Mouse (Mus musculus): ENCODE results near the gene Map3k9. TPM values are rescaled to one million over a fixed set of nuclear protein-coding genes. Genes with fewer than 3 reads are reported as not detected.

Gene Map3k9
- polyA plus RNA-seq, 1 experiment from 2014 or later = 3.6 TPM

DNA sequence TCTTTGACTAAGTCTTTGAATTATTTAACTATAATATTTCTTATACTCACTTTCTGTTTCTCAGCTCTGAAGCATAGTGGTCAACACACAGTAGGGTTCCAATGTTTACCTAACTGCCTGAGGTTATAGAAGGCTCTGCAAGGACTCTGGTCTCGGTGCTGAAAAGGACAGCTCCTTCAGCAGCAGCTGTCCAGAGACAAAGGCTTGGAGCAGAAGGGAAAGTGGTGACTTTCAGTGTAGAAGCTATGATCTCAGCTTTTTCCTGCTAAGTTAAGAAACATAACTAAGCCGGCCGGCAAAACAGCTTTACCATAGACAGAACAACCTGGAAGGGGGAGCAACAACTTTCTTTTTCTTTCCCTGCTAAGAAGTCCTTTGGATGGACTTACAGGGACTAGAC is 4.8 kb downstream of the Map3k9 start:
- 60% methylated on average over 3 of the region's 3 CpGs for WGBS
- H3K9me3 ChIP-seq (replicated peaks; ENCODE audit: control insufficient read depth, low read length) = no peaks in the 10 kb centered on the region
- no peak overlapping the region for H3K4me2 ChIP-seq (ENCODE audit: low read length)
- H3K27me3 ChIP-seq (replicated peaks; ENCODE audit: control insufficient read depth, insufficient read depth, low read length) = no peaks in the 10 kb centered on the region
- peaks cover 11% of the 10 kb centered on the region for H3K4me1 ChIP-seq (ENCODE audit: control insufficient read depth, insufficient read depth, low read length)
- H3K9ac ChIP-seq (ENCODE audit: low read length) = no peak overlapping the region
- H3K36me3 ChIP-seq (ENCODE audit: control insufficient read depth, insufficient read depth, low read length) = peaks cover 13% of the 10 kb centered on the region
- no peak overlapping the region for H3K4me3 ChIP-seq (ENCODE audit: low read depth, low read length)
- ATAC-seq (no peak), DNase-seq (ENCODE audit: low spot score) (no peak)
- no peak overlapping the region for H3K27ac ChIP-seq (ENCODE audit: low read depth, low read length)

DNA sequence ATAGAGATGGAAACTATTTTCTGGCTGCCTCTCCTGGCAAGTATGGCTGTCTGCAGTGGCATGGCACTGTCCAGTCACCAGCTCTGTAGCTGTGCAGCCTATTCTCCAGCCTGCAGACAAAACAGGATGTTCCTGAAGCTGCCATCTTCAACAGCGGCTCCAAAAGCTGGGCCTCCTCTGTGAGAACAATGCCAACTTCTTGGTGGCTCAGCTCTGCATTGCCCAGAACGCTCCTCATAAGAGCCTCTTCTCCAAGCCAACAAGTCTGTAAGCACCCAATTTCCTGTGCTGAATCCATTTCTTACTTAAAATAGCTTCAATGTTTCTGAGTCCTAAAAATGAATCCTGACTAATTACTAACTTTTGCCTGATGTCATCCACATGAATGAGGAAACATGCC is 5.3 kb downstream of the Map3k9 start:
- 93% methylated on average over 2 of the region's 2 CpGs for WGBS

GRCm38 (mm10) chr12:81774186-81774585 is 6.8 kb downstream of the Map3k9 start:
- H3K9ac ChIP-seq (ENCODE audit: low read length) = no peak overlapping the region
- H3K27me3 ChIP-seq (replicated peaks; ENCODE audit: control insufficient read depth, insufficient read depth, low read length) = no peaks in the 10 kb centered on the region
- no peak for DNase-seq (ENCODE audit: low spot score)
- ATAC-seq = no peak
- H3K4me3 ChIP-seq (ENCODE audit: low read depth, low read length) = no peak overlapping the region
- peaks cover 13% of the 10 kb centered on the region for H3K36me3 ChIP-seq (ENCODE audit: control insufficient read depth, insufficient read depth, low read length)
- WGBS = 92% methylated on average over 4 of the region's 4 CpGs
- H3K9me3 ChIP-seq (replicated peaks; ENCODE audit: control insufficient read depth, low read length) = no peaks in the 10 kb centered on the region
- no peak overlapping the region for H3K4me2 ChIP-seq (ENCODE audit: low read length)
- H3K27ac ChIP-seq (ENCODE audit: low read depth, low read length) = no peak overlapping the region
- peaks cover 11% of the 10 kb centered on the region for H3K4me1 ChIP-seq (ENCODE audit: control insufficient read depth, insufficient read depth, low read length)

More for the DNA sequence above, 5.3 kb downstream of the Map3k9 start:
- Histone ChIP-seq H3K4me3 (ENCODE audit: low read depth, low read length) (no peak overlapping the region), H3K9me3 (replicated peaks; ENCODE audit: control insufficient read depth, low read length) (no peaks in the 10 kb centered on the region), H3K27ac (ENCODE audit: low read depth, low read length) (no peak overlapping the region), H3K9ac (ENCODE audit: low read length) (no peak overlapping the region), H3K27me3 (replicated peaks; ENCODE audit: control insufficient read depth, insufficient read depth, low read length) (no peaks in the 10 kb centered on the region), H3K36me3 (ENCODE audit: control insufficient read depth, insufficient read depth, low read length) (peaks cover 13% of the 10 kb centered on the region), H3K4me2 (ENCODE audit: low read length) (no peak overlapping the region), H3K4me1 (ENCODE audit: control insufficient read depth, insufficient read depth, low read length) (peaks cover 11% of the 10 kb centered on the region)
- DNase-seq (ENCODE audit: low spot score) = no peak
- no peak for ATAC-seq

- H3K9me3 ChIP-seq (replicated peaks; ENCODE audit: control insufficient read depth, low read length) = no peaks in the 10 kb centered on the region
- H3K4me3 ChIP-seq (ENCODE audit: low read depth, low read length) = no peak overlapping the region
- H3K36me3 ChIP-seq (ENCODE audit: control insufficient read depth, insufficient read depth, low read length) = peaks cover 23% of the 10 kb centered on the region
- no peak overlapping the region for H3K9ac ChIP-seq (ENCODE audit: low read length)
- 91% methylated on average over 4 of the region's 4 CpGs for WGBS
- H3K27ac ChIP-seq (ENCODE audit: low read depth, low read length) = no peak overlapping the region
- no peak overlapping the region for H3K4me2 ChIP-seq (ENCODE audit: low read length)
- ATAC-seq (no peak), DNase-seq (ENCODE audit: low spot score) (no peak)
- H3K4me1 ChIP-seq (ENCODE audit: control insufficient read depth, insufficient read depth, low read length) = no peaks in the 10 kb centered on the region
- no peaks in the 10 kb centered on the region for H3K27me3 ChIP-seq (replicated peaks; ENCODE audit: control insufficient read depth, insufficient read depth, low read length)
Measured at GRCm38 (mm10) chr12:81769458-81769857, 11.5 kb downstream of the Map3k9 start.

DNA sequence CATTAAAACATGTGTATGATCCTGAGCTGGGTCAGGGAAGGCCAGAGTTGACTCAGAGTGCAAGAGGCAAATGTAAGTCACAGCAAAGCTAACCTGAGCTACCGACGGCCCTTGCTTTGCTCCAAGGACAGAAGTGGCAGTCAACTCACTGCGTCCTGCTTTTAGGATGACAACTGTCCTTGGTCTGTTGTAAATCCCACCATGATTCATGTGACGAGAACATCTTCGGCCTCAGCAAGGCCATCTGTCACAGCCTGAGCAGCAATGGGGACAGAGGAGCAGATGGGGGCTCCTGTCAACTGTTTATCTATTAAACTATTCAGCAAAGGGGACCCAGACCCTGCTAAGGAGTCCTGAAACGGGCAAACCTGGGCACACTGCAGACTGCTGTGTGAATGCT is 15.6 kb downstream of the Map3k9 start:
- Histone ChIP-seq H3K36me3 (ENCODE audit: control insufficient read depth, insufficient read depth, low read length) (peaks cover 14% of the 10 kb centered on the region; the same call in 1 of the 2 replicates), H3K4me2 (ENCODE audit: low read length) (no peak overlapping the region), H3K4me3 (ENCODE audit: low read depth, low read length) (no peak overlapping the region), H3K9ac (ENCODE audit: low read length) (no peak overlapping the region), H3K27me3 (replicated peaks; ENCODE audit: control insufficient read depth, insufficient read depth, low read length) (no peaks in the 10 kb centered on the region), H3K4me1 (ENCODE audit: control insufficient read depth, insufficient read depth, low read length) (no peaks in the 10 kb centered on the region), H3K27ac (ENCODE audit: low read depth, low read length) (no peak overlapping the region), H3K9me3 (replicated peaks; ENCODE audit: control insufficient read depth, low read length) (no peaks in the 10 kb centered on the region)
- DNase-seq (ENCODE audit: low spot score) (no peak), ATAC-seq (no peak)
- WGBS = 92% methylated on average over 6 of the region's 6 CpGs

DNA sequence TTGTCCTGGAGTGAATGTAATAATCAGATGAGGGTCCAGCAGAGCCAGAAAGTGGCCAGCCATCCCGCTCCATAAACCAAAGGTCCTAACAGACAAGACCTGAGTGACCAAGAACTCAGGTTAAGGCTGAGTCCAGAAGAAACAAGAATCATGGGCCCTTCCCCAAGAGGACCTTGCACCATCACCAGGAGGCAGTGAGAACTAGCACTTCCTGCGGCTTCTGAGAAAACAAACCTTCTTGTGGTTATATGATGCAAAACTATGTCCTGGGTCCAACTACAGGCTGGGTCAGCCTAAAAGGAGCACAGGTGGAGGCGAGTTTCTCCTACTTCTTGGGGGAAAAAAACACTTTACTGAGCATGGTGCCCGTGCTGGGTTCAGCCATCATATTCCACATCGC is 16.6 kb downstream of the Map3k9 start:
- no peak overlapping the region for H3K4me2 ChIP-seq (ENCODE audit: low read length)
- no peaks in the 10 kb centered on the region for H3K27me3 ChIP-seq (replicated peaks; ENCODE audit: control insufficient read depth, insufficient read depth, low read length)
- DNase-seq (ENCODE audit: low spot score) (no peak), ATAC-seq (no peak)
- no peaks in the 10 kb centered on the region for H3K9me3 ChIP-seq (replicated peaks; ENCODE audit: control insufficient read depth, low read length)
- no peak overlapping the region for H3K9ac ChIP-seq (ENCODE audit: low read length)
- H3K36me3 ChIP-seq (ENCODE audit: control insufficient read depth, insufficient read depth, low read length) = peaks cover 14% of the 10 kb centered on the region; the same call in 1 of the 2 replicates
- no peak overlapping the region for H3K4me3 ChIP-seq (ENCODE audit: low read depth, low read length)
- no peaks in the 10 kb centered on the region for H3K4me1 ChIP-seq (ENCODE audit: control insufficient read depth, insufficient read depth, low read length)
- no peak overlapping the region for H3K27ac ChIP-seq (ENCODE audit: low read depth, low read length)
- WGBS = 96% methylated on average over 5 of the region's 5 CpGs

DNA sequence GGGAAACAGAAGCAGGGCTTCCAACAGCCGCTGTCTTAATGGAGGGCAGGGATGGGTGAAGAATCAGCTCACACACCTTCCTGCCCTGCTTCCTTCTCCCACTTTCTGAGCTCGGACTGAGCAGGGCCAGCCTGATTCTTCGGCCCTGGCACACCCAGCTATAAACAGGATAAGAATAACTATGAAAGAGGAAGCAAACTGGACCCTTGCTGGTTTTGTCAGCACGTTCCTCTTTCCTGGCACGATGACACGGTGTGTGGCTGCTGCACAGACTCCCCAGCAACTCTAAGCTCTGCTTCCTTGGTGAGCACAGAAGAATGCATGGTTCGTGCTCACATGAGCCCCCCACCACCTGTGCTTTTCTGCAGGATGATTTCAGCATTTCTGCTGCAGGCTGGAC is 26.3 kb downstream of the Map3k9 start:
- ATAC-seq = no peak
- Histone ChIP-seq H3K9ac (ENCODE audit: low read length) (no peak overlapping the region), H3K27me3 (replicated peaks; ENCODE audit: control insufficient read depth, insufficient read depth, low read length) (no peaks in the 10 kb centered on the region), H3K4me1 (ENCODE audit: control insufficient read depth, insufficient read depth, low read length) (no peaks in the 10 kb centered on the region), H3K36me3 (ENCODE audit: control insufficient read depth, insufficient read depth, low read length) (no peaks in the 10 kb centered on the region), H3K4me2 (ENCODE audit: low read length) (no peak overlapping the region), H3K4me3 (ENCODE audit: low read depth, low read length) (no peak overlapping the region), H3K9me3 (replicated peaks; ENCODE audit: control insufficient read depth, low read length) (no peaks in the 10 kb centered on the region), H3K27ac (ENCODE audit: low read depth, low read length) (no peak overlapping the region)
- 73% methylated on average over 7 of the region's 7 CpGs for WGBS
- DNase-seq (ENCODE audit: low spot score) = no peak

DNA sequence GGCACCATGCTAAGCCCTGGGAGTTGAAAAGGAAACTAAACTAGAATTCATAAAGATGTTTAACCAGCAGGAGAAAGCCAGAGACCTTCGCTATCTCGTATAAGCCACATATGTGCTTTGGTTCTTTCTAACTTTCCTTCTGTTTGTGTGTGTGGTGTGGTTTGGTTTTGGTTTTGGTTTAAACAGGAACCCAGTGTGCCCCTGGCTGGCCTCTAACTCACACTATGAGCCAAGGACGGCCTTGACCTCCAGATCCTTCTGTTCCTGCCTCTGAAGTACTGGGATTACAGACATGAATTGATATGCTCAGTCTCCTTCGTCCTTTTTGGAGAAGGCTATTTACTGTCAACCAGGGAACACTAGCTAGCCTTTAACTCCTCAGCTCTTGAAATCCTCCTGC is 29.9 kb downstream of the Map3k9 start:
- ATAC-seq = no peak
- H3K4me3 ChIP-seq (ENCODE audit: low read depth, low read length) = no peak overlapping the region
- no peaks in the 10 kb centered on the region for H3K36me3 ChIP-seq (ENCODE audit: control insufficient read depth, insufficient read depth, low read length)
- no peak overlapping the region for H3K27ac ChIP-seq (ENCODE audit: low read depth, low read length)
- no peak overlapping the region for H3K4me2 ChIP-seq (ENCODE audit: low read length)
- no peaks in the 10 kb centered on the region for H3K9me3 ChIP-seq (replicated peaks; ENCODE audit: control insufficient read depth, low read length)
- no peak for DNase-seq (ENCODE audit: low spot score)
- no peaks in the 10 kb centered on the region for H3K27me3 ChIP-seq (replicated peaks; ENCODE audit: control insufficient read depth, insufficient read depth, low read length)
- 78% methylated on average over 4 of the region's 4 CpGs for WGBS
- H3K4me1 ChIP-seq (ENCODE audit: control insufficient read depth, insufficient read depth, low read length) = no peaks in the 10 kb centered on the region
- no peak overlapping the region for H3K9ac ChIP-seq (ENCODE audit: low read length)

GRCm38 (mm10) chr12:81748918-81749317 is 32.1 kb downstream of the Map3k9 start:
- DNase-seq (ENCODE audit: low spot score) (peak; percentile 17), ATAC-seq (no peak)
- Histone ChIP-seq H3K9me3 (replicated peaks; ENCODE audit: control insufficient read depth, low read length) (no peaks in the 10 kb centered on the region), H3K27me3 (replicated peaks; ENCODE audit: control insufficient read depth, insufficient read depth, low read length) (no peaks in the 10 kb centered on the region), H3K4me3 (ENCODE audit: low read depth, low read length) (no peak overlapping the region), H3K9ac (ENCODE audit: low read length) (no peak overlapping the region), H3K36me3 (ENCODE audit: control insufficient read depth, insufficient read depth, low read length) (no peaks in the 10 kb centered on the region), H3K4me1 (ENCODE audit: control insufficient read depth, insufficient read depth, low read length) (no peaks in the 10 kb centered on the region), H3K4me2 (ENCODE audit: low read length) (no peak overlapping the region), H3K27ac (ENCODE audit: low read depth, low read length) (no peak overlapping the region)
- 51% methylated on average over 3 of the region's 3 CpGs for WGBS

Measured in forebrain, embryonic 14.5 days (tissue).